Mouse (Mus musculus) embryonic facial prominence, embryonic 10.5 days (tissue): ENCODE data around the gene Mad2l1bp. TPM values are rescaled to one million over a fixed set of nuclear protein-coding genes. Genes with fewer than 3 reads are reported as not detected.

Experiments used
- DNase-seq: peaks from one replicate; pipeline ENCODE4 v3.0.0-alpha.2; 2017; ENCODE audit warnings: low spot score
- H3K27ac ChIP-seq: fragments of 300-500 bp; sonication (generic); replicated peaks from 2 replicates; pipeline ENCODE4 v1.5.1; 2016; ENCODE audit warnings: mild to moderate bottlenecking
- H3K27me3 ChIP-seq: fragments of 300-500 bp; sonication (generic); replicated peaks from 2 replicates; pipeline ENCODE4 v1.6.1; 2016; ENCODE audit warnings: low read depth, mild to moderate bottlenecking; ENCODE audit not compliant: poor library complexity, severe bottlenecking
- H3K36me3 ChIP-seq: fragments of 300-500 bp; sonication (generic); replicated peaks from 2 replicates; pipeline ENCODE4 v1.6.1; 2016; ENCODE audit warnings: mild to moderate bottlenecking, moderate library complexity
- H3K4me1 ChIP-seq: fragments of 300-500 bp; sonication (generic); 2 replicates; pipeline ENCODE4 v1.6.1; 2016
- H3K4me3 ChIP-seq: fragments of 300-500 bp; sonication (generic); 2 replicates; pipeline ENCODE4 v1.5.1; 2016; ENCODE audit warnings: mild to moderate bottlenecking, moderate library complexity
- H3K9me3 ChIP-seq: fragments of 300-500 bp; sonication (generic); 2 replicates; pipeline ENCODE4 v1.6.1; 2016; ENCODE audit warnings: mild to moderate bottlenecking
- WGBS: fragments of 180-500 bp; shearing (Covaris S2); methylation state at CpG from one replicate; pipeline ENCODE4 v1.1.7; 2016; 5-methylcytosine and 5-hydroxymethylcytosine counted together
- polyA plus RNA-seq: library from polyadenylated mRNA; unstranded; fragments of >200 nt; fragmentation: Nextera tagmentation; extraction: Ambion mirVana; gene quantifications from 2 replicates; pipeline ENCODE4 v1.2.1, GENCODE M21; 2016

The Mad2l1bp gene
- polyA plus RNA-seq, 1 experiment from 2014 or later = 36.6 TPM

- Histone ChIP-seq H3K4me1 (peaks cover 24% of the 10 kb centered on the region), H3K27ac (peak within 1 kb of the TSS; percentile 69), H3K4me3 (peak within 1 kb of the TSS; percentile 67), H3K9me3 (no peaks in the 10 kb centered on the region), H3K36me3 (peaks cover 38% of the 10 kb centered on the region), H3K27me3 (peaks cover 13% of the 10 kb centered on the region)
- peak; percentile 87 for DNase-seq
- WGBS = 7% methylated on average over 37 of the region's 37 CpGs
These were observed 9.6 kb downstream of the Mad2l1bp start, which contains the start of gene Rsph9 for GRCm38 (mm10) chr17:46143578-46144423. Rsph9 (minus strand) TSS chr17:46144216.

DNA sequence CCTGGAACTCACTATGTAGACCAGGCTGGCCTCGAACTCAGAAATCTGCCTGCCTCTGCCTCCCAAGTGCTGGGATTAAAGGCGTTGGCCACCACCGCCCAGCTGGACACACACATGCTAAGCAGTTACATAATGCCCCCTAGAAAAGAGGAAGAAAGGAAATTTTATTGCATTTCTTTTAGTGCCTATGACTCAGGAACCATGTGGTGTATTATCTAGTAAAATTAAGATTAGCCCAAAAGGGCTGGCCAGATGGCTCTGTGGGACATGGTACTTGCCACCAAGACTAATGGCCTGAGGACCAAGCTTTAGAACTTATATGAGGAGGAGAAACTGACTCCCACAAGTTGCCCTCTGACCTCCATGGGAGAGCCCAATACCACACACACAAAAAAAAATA lies 13.5 kb downstream of the Mad2l1bp start:
- Histone ChIP-seq H3K36me3 (peaks cover 6% of the 10 kb centered on the region; the same call in 1 of the 2 replicates), H3K27ac (no peak overlapping the region), H3K9me3 (no peaks in the 10 kb centered on the region), H3K4me1 (peaks cover 24% of the 10 kb centered on the region), H3K4me3 (no peak overlapping the region), H3K27me3 (peaks cover 13% of the 10 kb centered on the region)
- DNase-seq = no peak
- 93% methylated on average over 3 of the region's 3 CpGs for WGBS

GRCm38 (mm10) chr17:46138563-46139236 lies 14.7 kb downstream of the Mad2l1bp start:
- Histone ChIP-seq H3K9me3 (no peaks in the 10 kb centered on the region), H3K36me3 (peaks cover 6% of the 10 kb centered on the region; the same call in 1 of the 2 replicates), H3K4me1 (peaks cover 13% of the 10 kb centered on the region), H3K27ac (no peak overlapping the region), H3K4me3 (no peak overlapping the region), H3K27me3 (peaks cover 13% of the 10 kb centered on the region)
- 81% methylated on average over 8 of the region's 8 CpGs for WGBS
- DNase-seq = no peak

DNA sequence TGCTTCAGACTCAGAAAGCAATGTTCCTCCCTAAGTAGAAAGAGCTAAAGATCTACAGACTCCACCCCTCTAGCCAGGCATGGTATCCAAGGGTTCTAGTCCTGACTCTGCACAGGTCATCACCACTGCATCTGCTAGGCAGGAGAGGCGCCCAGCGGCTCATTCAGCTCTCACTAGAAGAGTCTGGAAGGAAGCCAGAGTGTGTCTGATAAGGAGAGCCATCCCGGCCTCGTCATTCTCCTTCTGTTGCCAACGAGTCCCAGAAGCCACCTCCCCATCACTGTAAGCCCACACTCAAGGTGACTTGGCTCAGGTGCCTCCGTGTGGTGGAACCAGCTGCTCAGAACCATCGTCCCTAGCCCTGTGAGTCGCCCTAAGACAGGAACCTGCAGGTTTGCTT lies 20.5 kb downstream of the Mad2l1bp start:
- Histone ChIP-seq H3K4me1 (peaks cover 6% of the 10 kb centered on the region; the same call in 1 of the 2 replicates), H3K27me3 (no peaks in the 10 kb centered on the region), H3K27ac (no peak overlapping the region), H3K4me3 (no peak overlapping the region), H3K36me3 (peaks cover 36% of the 10 kb centered on the region), H3K9me3 (no peaks in the 10 kb centered on the region)
- 79% methylated on average over 8 of the region's 8 CpGs for WGBS
- DNase-seq = no peak

DNA sequence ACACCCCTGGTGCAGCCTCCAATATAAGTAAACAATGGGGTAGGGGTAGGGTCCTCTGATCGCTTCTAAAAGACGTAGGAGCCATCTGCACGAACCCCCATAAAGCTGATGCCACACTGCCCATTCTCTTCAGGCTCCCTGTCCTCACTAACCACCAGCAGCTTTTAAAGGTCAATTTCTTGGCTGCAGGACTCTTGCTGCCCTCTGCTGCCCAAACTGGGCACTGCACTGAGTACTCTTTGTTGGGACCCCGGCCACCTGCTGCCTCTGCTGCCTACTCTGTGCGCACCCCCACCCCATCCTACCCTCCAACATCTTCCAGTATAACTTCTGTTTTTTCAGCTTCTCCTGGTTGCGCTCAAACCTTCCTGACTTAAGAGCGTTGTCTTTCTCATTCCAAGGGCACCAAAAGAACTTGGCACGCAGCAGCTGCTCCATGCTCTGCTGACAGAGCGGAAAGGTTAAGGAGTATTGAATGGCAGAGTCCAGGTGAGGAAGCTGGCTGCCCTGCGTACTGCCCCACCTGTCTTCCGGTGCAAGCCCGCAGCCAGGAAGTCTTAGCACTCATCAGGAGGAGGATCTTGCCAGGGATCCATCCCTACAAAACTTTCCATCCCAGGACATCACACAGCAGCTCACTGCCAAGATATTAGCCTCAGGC lies 21.2 kb downstream of the Mad2l1bp start:
- Histone ChIP-seq H3K4me1 (peaks cover 6% of the 10 kb centered on the region; the same call in 1 of the 2 replicates), H3K27ac (no peak overlapping the region), H3K4me3 (no peak overlapping the region), H3K9me3 (no peaks in the 10 kb centered on the region), H3K36me3 (peaks cover 42% of the 10 kb centered on the region), H3K27me3 (no peaks in the 10 kb centered on the region)
- WGBS = 16% methylated on average over 12 of the region's 12 CpGs
- DNase-seq = peak; percentile 84

GRCm38 (mm10) chr17:46129741-46130498 lies 23.4 kb downstream of the Mad2l1bp start:
- no peaks in the 10 kb centered on the region for H3K27me3 ChIP-seq
- H3K4me3 ChIP-seq = no peak overlapping the region
- H3K36me3 ChIP-seq = peaks cover 59% of the 10 kb centered on the region
- peaks cover 6% of the 10 kb centered on the region; the same call in 1 of the 2 replicates for H3K4me1 ChIP-seq
- DNase-seq = no peak
- H3K27ac ChIP-seq = peak overlapping the region; percentile 11; the same call in 1 of the 2 replicates
- H3K9me3 ChIP-seq = no peaks in the 10 kb centered on the region
- 84% methylated on average over 13 of the region's 13 CpGs for WGBS

DNA sequence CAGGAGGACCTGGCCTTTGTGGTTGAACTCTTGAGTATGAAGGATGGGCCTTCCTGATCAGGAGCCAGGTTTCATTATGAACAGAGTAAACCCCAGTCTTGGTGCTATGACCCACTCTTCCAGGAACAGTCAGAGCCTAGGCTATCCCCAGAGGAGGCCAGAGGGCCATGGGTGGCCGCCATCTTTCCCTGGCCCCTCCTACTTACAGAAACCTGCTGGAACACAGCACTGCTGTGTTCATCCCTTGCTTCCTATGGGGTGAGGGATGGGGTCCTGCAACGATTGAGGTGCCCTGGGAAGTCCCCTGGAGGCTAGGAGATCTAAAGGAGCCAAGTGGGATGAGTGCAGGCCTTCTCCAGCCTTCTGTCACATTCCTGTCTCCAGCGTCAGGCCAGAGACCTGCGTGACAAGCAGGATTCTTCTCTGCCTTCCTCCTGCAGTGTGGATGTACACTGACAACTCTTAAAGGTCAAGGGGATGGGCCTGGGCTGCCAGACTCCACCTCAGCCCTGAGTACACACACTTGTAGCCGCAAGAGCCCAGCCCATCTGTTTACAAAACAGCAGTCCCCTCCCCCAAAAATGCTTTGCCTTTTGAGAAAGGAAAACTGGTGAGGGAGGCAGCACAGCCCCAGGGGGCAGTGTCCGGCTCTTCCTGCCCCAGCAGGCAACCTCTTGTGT lies 25.4 kb downstream of the Mad2l1bp start:
- Histone ChIP-seq H3K4me1 (peaks cover 6% of the 10 kb centered on the region; the same call in 1 of the 2 replicates), H3K36me3 (peaks cover 79% of the 10 kb centered on the region), H3K4me3 (no peak overlapping the region), H3K9me3 (no peaks in the 10 kb centered on the region), H3K27ac (no peak overlapping the region), H3K27me3 (no peaks in the 10 kb centered on the region)
- DNase-seq = no peak
- WGBS = 77% methylated on average over 6 of the region's 6 CpGs

GRCm38 (mm10) chr17:46126608-46127007 lies 26.7 kb downstream of the Mad2l1bp start:
- Histone ChIP-seq H3K9me3 (no peaks in the 10 kb centered on the region), H3K27me3 (no peaks in the 10 kb centered on the region), H3K27ac (no peak overlapping the region), H3K36me3 (peaks cover 92% of the 10 kb centered on the region), H3K4me3 (no peak overlapping the region), H3K4me1 (no peaks in the 10 kb centered on the region)
- DNase-seq = no peak
- 70% methylated on average over 6 of the region's 6 CpGs for WGBS

GRCm38 (mm10) chr17:46123953-46124700 lies 29.2 kb downstream of the Mad2l1bp start:
- Histone ChIP-seq H3K4me1 (no peaks in the 10 kb centered on the region), H3K4me3 (no peak overlapping the region), H3K27ac (no peak overlapping the region), H3K27me3 (no peaks in the 10 kb centered on the region), H3K9me3 (no peaks in the 10 kb centered on the region), H3K36me3 (peaks cover 91% of the 10 kb centered on the region)
- no peak for DNase-seq
- WGBS = 89% methylated on average over 12 of the region's 12 CpGs

DNA sequence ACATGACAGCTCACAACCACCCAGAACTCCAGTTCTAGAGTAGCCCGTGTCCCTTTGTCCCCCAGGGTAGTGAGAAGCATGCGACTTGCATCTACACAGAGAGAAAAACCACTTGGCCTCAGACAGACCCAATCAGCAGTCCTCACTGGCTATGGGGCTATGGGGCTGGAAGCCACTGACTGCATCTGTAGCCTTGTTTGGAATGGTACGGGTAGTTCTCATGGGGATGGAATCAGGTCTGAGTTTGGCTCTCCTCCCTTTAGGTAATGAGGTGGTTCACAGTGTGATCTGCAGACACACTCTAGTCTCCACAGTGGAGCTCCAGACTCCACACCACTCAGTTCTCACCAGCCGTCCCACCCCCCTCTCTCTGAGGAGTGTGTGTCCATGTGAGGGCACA lies 30.1 kb downstream of the Mad2l1bp start:
- no peaks in the 10 kb centered on the region for H3K4me1 ChIP-seq
- 96% methylated on average over 4 of the region's 4 CpGs for WGBS
- no peaks in the 10 kb centered on the region for H3K27me3 ChIP-seq
- DNase-seq = no peak
- peaks cover 91% of the 10 kb centered on the region for H3K36me3 ChIP-seq
- no peak overlapping the region for H3K4me3 ChIP-seq
- H3K9me3 ChIP-seq = no peaks in the 10 kb centered on the region
- H3K27ac ChIP-seq = no peak overlapping the region

DNA sequence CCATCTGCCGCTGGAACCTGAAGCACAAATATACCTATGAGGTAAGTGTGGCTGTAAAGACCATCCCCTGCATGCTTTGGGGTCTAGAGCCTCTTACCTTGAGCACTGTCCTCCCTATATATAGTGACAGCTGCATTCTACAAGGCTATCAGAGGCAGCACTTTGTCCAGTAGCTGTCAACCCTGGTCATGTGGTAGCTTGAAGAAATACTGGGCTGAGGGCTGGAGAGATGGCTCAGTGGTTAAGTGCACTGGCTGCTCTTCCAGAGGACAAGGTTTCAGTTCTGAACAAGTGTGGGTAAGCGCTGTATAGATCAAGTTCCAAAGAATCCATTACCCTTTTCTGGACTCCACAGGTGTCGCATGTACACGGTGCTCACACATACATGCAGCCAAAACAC lies 30.6 kb downstream of the Mad2l1bp start:
- H3K36me3 ChIP-seq = peaks cover 91% of the 10 kb centered on the region
- no peaks in the 10 kb centered on the region for H3K27me3 ChIP-seq

More for the DNA sequence above, 30.6 kb downstream of the Mad2l1bp start:
- H3K4me3 ChIP-seq = no peak overlapping the region
- no peaks in the 10 kb centered on the region for H3K9me3 ChIP-seq
- 0 out of 2 replicates have a peak, but pooled peaks cover 2% of the 10 kb centered on the region for H3K4me1 ChIP-seq
- H3K27ac ChIP-seq = no peak overlapping the region
- DNase-seq = no peak
- WGBS = 97% methylated on average over 4 of the region's 4 CpGs
